Mouse (Mus musculus) heart, postnatal 10 days (tissue): ENCODE results near the gene Negr1. TPM values are rescaled to one million over a fixed set of nuclear protein-coding genes. Genes with fewer than 3 reads are reported as not detected.

Experiments used
- DNase-seq, 2 experiments: peaks; one replicate each; pipeline ENCODE4 v3.0.0; 2021
- intact Hi-C: fragments of 180-260 bp; cut with DNase I; formaldehyde crosslinking; loops from one replicate; pipeline ENCODE4 v1.15.1; 2025
- total RNA-seq, 2 experiments: library from RNA; stranded (reverse); gene quantifications; 2 replicates each; pipeline ENCODE4 v1.2.3; 2021

Negr1 gene
- total RNA-seq = 1 to 10 TPM; 1.9 to 3.3 TPM

GRCm38 (mm10) chr3:156561524-156562423, at the start of gene Negr1:
TSS of gene Negr1 (plus strand) at chr3:156561794.
- intact Hi-C loops = no loop called here
- DNase-seq = peak; percentile 61 to 68

GRCm38 (mm10) chr3:156526461-156526933, 35.1 kb upstream of the Negr1 start:
- intact Hi-C loops = no loop called here
- no peak for DNase-seq

GRCm38 (mm10) chr3:156527231-156527995, 34.2 kb upstream of the Negr1 start:
- intact Hi-C loops = no loop called here
- no peak for DNase-seq

GRCm38 (mm10) chr3:156559441-156559825, 2.2 kb upstream of the Negr1 start:
- peak in 1 of 2 experiments; percentile 3 for DNase-seq
- intact Hi-C loops = no loop called here

- intact Hi-C loops = no loop called here
- DNase-seq = peak in 1 of 2 experiments; percentile 10
These were observed 1.6 kb upstream of the Negr1 start for GRCm38 (mm10) chr3:156559826-156560471.

GRCm38 (mm10) chr3:156560766-156561165, 828 bp upstream of the Negr1 start:
- DNase-seq = peak; percentile 69 to 70
- intact Hi-C loops = no loop called here

GRCm38 (mm10) chr3:156562424-156562785, 811 bp downstream of the Negr1 start:
- intact Hi-C loops = no loop called here
- DNase-seq = no peak

- intact Hi-C loops = no loop called here
- no peak for DNase-seq
These were observed 1.2 kb downstream of the Negr1 start for GRCm38 (mm10) chr3:156562796-156563195.

GRCm38 (mm10) chr3:156563353-156563752, 1.8 kb downstream of the Negr1 start:
- no peak for DNase-seq
- intact Hi-C loops = no loop called here

- intact Hi-C loops = no loop called here
- no peak for DNase-seq
These were observed 11.9 kb downstream of the Negr1 start for GRCm38 (mm10) chr3:156573465-156573864.

GRCm38 (mm10) chr3:156576292-156576691, 14.7 kb downstream of the Negr1 start:
- intact Hi-C loops = no loop called here
- DNase-seq = no peak

- DNase-seq = no peak
- intact Hi-C loops = no loop called here
These were observed 29.0 kb downstream of the Negr1 start for GRCm38 (mm10) chr3:156590612-156591011.

- intact Hi-C loops = no loop called here
- no peak for DNase-seq
These were observed 29.5 kb downstream of the Negr1 start for GRCm38 (mm10) chr3:156591125-156591524.

GRCm38 (mm10) chr3:156606846-156607245, 45.3 kb downstream of the Negr1 start:
- intact Hi-C loops = no loop called here
- no peak for DNase-seq

- intact Hi-C loops = no loop called here
- DNase-seq = no peak
These were observed 58.3 kb downstream of the Negr1 start for GRCm38 (mm10) chr3:156619921-156620320.

- intact Hi-C loops = no loop called here
- no peak for DNase-seq
These were observed 67.0 kb downstream of the Negr1 start for GRCm38 (mm10) chr3:156628594-156628993.

GRCm38 (mm10) chr3:156632942-156633341, 71.3 kb downstream of the Negr1 start:
- DNase-seq = no peak
- intact Hi-C loops = no loop called here

- DNase-seq = no peak
- intact Hi-C loops = no loop called here
These were observed 77.8 kb downstream of the Negr1 start for GRCm38 (mm10) chr3:156639382-156639781.

GRCm38 (mm10) chr3:156643710-156644363, 82.2 kb downstream of the Negr1 start:
- intact Hi-C loops = loop anchor here (10.0 kb wide), 1 partner anchor 1409 kb away; no protein-coding TSS in a partner anchor
- DNase-seq = peak; percentile 18 to 56

GRCm38 (mm10) chr3:156648378-156648777, 86.8 kb downstream of the Negr1 start:
- no peak for DNase-seq
- intact Hi-C loops = loop anchor here (5.0 to 10.0 kb wide), 2 partner anchors 566 to 1414 kb away; no protein-coding TSS in a partner anchor
